Mouse (Mus musculus): ENCODE measurements at regions not wholly inside any gene's neighbourhood (a gene's known extent, or its start where the extent isn't known, plus 50 kb on each side); places are given as distances from the start of the nearest gene placed in this dataset.

DNA sequence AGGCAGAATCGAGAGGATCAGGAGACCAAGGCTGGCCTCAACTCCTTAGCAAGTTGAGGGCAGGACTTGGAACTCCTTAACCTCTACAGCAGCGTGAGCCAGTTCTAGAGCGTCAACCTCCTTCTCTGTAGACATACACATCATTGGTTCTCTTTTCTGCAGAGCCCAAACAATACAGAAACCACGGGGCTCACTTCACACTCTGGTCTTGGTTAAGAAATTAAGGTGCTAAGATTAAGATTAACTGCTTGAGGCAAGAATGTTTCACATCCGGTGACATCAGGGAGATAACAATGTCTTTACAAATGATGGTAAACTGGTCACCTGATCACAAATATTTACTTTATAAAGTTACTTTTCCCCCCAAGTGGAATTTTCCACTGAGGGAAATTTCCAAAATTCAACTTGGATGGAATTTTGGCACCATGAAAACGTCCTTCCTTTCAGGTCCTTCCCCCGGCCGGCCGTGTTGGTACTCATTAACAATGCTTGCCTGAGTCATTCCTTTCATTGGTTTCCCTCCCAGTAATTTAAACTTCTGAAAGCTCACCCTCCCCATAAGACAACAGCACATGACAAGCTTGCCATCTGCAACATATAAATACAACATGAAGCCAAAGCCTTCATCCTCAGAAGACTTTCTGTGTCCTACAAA, 77.3 kb upstream of the Kdm7a start:
- Histone ChIP-seq H3K4me1 (replicated peaks) (peaks cover 5% of the 10 kb centered on the region), H3K36me3 (no peaks in the 10 kb centered on the region), H3K4me3 (no peak overlapping the region), H3K9me3 (no peaks in the 10 kb centered on the region), H3K4me2 (no peak overlapping the region), H3K9ac (no peak overlapping the region), H3K27me3 (no peaks in the 10 kb centered on the region), H3K27ac (no peak overlapping the region)
- ATAC-seq (ENCODE audit: low FRiP score) = no peak
- WGBS = 84% methylated on average over 9 of the region's 9 CpGs

GRCm38 (mm10) chr6:39278317-39278716, 71.7 kb upstream of the Kdm7a start:
- Histone ChIP-seq H3K4me3 (no peak overlapping the region), H3K4me2 (no peak overlapping the region), H3K27me3 (no peaks in the 10 kb centered on the region), H3K9ac (no peak overlapping the region), H3K4me1 (replicated peaks) (no peaks in the 10 kb centered on the region), H3K27ac (no peak overlapping the region), H3K36me3 (no peaks in the 10 kb centered on the region), H3K9me3 (no peaks in the 10 kb centered on the region)
- no peak for ATAC-seq (ENCODE audit: low FRiP score)
- 89% methylated on average over 6 of the region's 6 CpGs for WGBS

GRCm38 (mm10) chr6:39274774-39275502, 68.3 kb upstream of the Kdm7a start:
- Histone ChIP-seq H3K27ac (no peak overlapping the region), H3K4me1 (replicated peaks) (no peaks in the 10 kb centered on the region), H3K9me3 (no peaks in the 10 kb centered on the region), H3K4me3 (no peak overlapping the region), H3K27me3 (no peaks in the 10 kb centered on the region), H3K36me3 (no peaks in the 10 kb centered on the region), H3K4me2 (no peak overlapping the region), H3K9ac (no peak overlapping the region)
- WGBS = 92% methylated on average over 12 of the region's 12 CpGs
- ATAC-seq (ENCODE audit: low FRiP score) = no peak

- Histone ChIP-seq H3K9me3 (no peaks in the 10 kb centered on the region), H3K27me3 (no peaks in the 10 kb centered on the region), H3K4me3 (no peak overlapping the region), H3K36me3 (no peaks in the 10 kb centered on the region), H3K4me1 (replicated peaks) (no peaks in the 10 kb centered on the region), H3K27ac (no peak overlapping the region), H3K9ac (no peak overlapping the region), H3K4me2 (no peak overlapping the region)
- 96% methylated on average over 1 of the region's 1 CpGs for WGBS
- ATAC-seq (ENCODE audit: low FRiP score) = no peak
These were observed 66.8 kb upstream of the Kdm7a start for GRCm38 (mm10) chr6:39273427-39273826.

GRCm38 (mm10) chr6:39270457-39270856, 63.9 kb upstream of the Kdm7a start:
- no peaks in the 10 kb centered on the region for H3K4me1 ChIP-seq (replicated peaks)
- H3K27ac ChIP-seq = no peak overlapping the region
- H3K9me3 ChIP-seq = no peaks in the 10 kb centered on the region
- ATAC-seq (ENCODE audit: low FRiP score) = no peak
- H3K27me3 ChIP-seq = no peaks in the 10 kb centered on the region
- H3K4me2 ChIP-seq = no peak overlapping the region
- WGBS = 86% methylated on average over 1 of the region's 1 CpGs
- H3K9ac ChIP-seq = no peak overlapping the region
- no peak overlapping the region for H3K4me3 ChIP-seq
- H3K36me3 ChIP-seq = no peaks in the 10 kb centered on the region

GRCm38 (mm10) chr6:39269706-39270105, 63.1 kb upstream of the Kdm7a start:
- no peaks in the 10 kb centered on the region for H3K9me3 ChIP-seq
- H3K4me1 ChIP-seq (replicated peaks) = no peaks in the 10 kb centered on the region
- no peak overlapping the region for H3K27ac ChIP-seq
- WGBS = 65% methylated on average over 5 of the region's 5 CpGs
- no peak overlapping the region for H3K9ac ChIP-seq
- H3K36me3 ChIP-seq = no peaks in the 10 kb centered on the region
- no peak for ATAC-seq (ENCODE audit: low FRiP score)
- H3K4me3 ChIP-seq = no peak overlapping the region
- H3K4me2 ChIP-seq = no peak overlapping the region
- no peaks in the 10 kb centered on the region for H3K27me3 ChIP-seq

- no peaks in the 10 kb centered on the region for H3K9me3 ChIP-seq
- no peak overlapping the region for H3K9ac ChIP-seq
- no peaks in the 10 kb centered on the region for H3K4me1 ChIP-seq (replicated peaks)
- ATAC-seq (ENCODE audit: low FRiP score) = no peak
- no peak overlapping the region for H3K4me2 ChIP-seq
- no peak overlapping the region for H3K27ac ChIP-seq
- H3K36me3 ChIP-seq = no peaks in the 10 kb centered on the region
- 18% methylated on average over 7 of the region's 8 CpGs for WGBS
- no peaks in the 10 kb centered on the region for H3K27me3 ChIP-seq
- H3K4me3 ChIP-seq = no peak overlapping the region
These were observed 62.2 kb upstream of the Kdm7a start for GRCm38 (mm10) chr6:39268647-39269428.

GRCm38 (mm10) chr6:39264722-39265121, 58.1 kb upstream of the Kdm7a start:
- no peak for ATAC-seq (ENCODE audit: low FRiP score)
- Histone ChIP-seq H3K9me3 (no peaks in the 10 kb centered on the region), H3K4me2 (no peak overlapping the region), H3K4me1 (replicated peaks) (no peaks in the 10 kb centered on the region), H3K4me3 (no peak overlapping the region), H3K27ac (no peak overlapping the region), H3K9ac (no peak overlapping the region), H3K36me3 (no peaks in the 10 kb centered on the region), H3K27me3 (no peaks in the 10 kb centered on the region)
- WGBS = 78% methylated on average over 4 of the region's 4 CpGs

GRCm38 (mm10) chr6:39263615-39264014, 57.0 kb upstream of the Kdm7a start:
- Histone ChIP-seq H3K9ac (no peak overlapping the region), H3K4me3 (no peak overlapping the region), H3K27me3 (peaks cover 8% of the 10 kb centered on the region), H3K27ac (no peak overlapping the region), H3K4me1 (replicated peaks) (no peaks in the 10 kb centered on the region), H3K36me3 (no peaks in the 10 kb centered on the region), H3K4me2 (no peak overlapping the region), H3K9me3 (no peaks in the 10 kb centered on the region)
- ATAC-seq (ENCODE audit: low FRiP score) = no peak
- WGBS = 68% methylated on average over 8 of the region's 8 CpGs

- peaks cover 13% of the 10 kb centered on the region for H3K4me1 ChIP-seq (replicated peaks)
- H3K27me3 ChIP-seq = peaks cover 9% of the 10 kb centered on the region
- H3K4me2 ChIP-seq = no peak overlapping the region
- H3K4me3 ChIP-seq = no peak overlapping the region
- no peak overlapping the region for H3K27ac ChIP-seq
- WGBS = 63% methylated on average over 8 of the region's 8 CpGs
- H3K36me3 ChIP-seq = no peaks in the 10 kb centered on the region
- no peak overlapping the region for H3K9ac ChIP-seq
- no peak for ATAC-seq (ENCODE audit: low FRiP score)
- no peaks in the 10 kb centered on the region for H3K9me3 ChIP-seq
These were observed 55.4 kb upstream of the Kdm7a start for GRCm38 (mm10) chr6:39261951-39262350.

- Histone ChIP-seq H3K9ac (no peak overlapping the region), H3K4me1 (replicated peaks) (peaks cover 17% of the 10 kb centered on the region), H3K9me3 (no peaks in the 10 kb centered on the region), H3K36me3 (no peaks in the 10 kb centered on the region), H3K27me3 (peaks cover 14% of the 10 kb centered on the region), H3K4me2 (no peak overlapping the region), H3K4me3 (no peak overlapping the region), H3K27ac (no peak overlapping the region)
- WGBS = 95% methylated on average over 4 of the region's 4 CpGs
- ATAC-seq (ENCODE audit: low FRiP score) = no peak
These were observed 53.9 kb upstream of the Kdm7a start for GRCm38 (mm10) chr6:39260480-39260879.

DNA sequence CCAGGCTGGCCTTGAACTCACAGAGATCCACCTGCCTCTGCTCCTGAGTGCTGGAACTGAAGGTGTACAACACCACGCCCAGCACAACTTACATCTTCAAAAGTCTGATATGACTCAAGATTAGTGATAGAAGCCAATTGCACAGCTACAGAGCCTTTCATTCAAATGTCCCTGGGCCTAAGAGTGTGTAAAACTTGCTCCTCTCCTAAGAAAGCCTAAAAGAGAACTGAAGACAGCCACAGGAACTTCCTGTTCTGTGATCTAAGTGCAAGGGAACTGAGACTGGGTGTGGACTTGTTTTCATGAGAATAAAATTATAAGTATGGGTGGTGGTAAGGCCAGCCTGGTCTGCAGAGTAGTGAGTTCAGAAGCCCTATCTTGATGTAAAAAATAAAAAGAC, 52.5 kb upstream of the Kdm7a start:
- no peak overlapping the region for H3K27ac ChIP-seq
- H3K4me2 ChIP-seq = no peak overlapping the region
- H3K36me3 ChIP-seq = no peaks in the 10 kb centered on the region
- no peak for ATAC-seq (ENCODE audit: low FRiP score)
- H3K9me3 ChIP-seq = no peaks in the 10 kb centered on the region
- H3K27me3 ChIP-seq = peaks cover 16% of the 10 kb centered on the region
- H3K4me3 ChIP-seq = no peak overlapping the region
- WGBS = 97% methylated on average over 1 of the region's 1 CpGs
- H3K4me1 ChIP-seq (replicated peaks) = peaks cover 17% of the 10 kb centered on the region
- no peak overlapping the region for H3K9ac ChIP-seq
